Mouse (Mus musculus): Measurements from ENCODE around the gene AU021092. TPM values are rescaled to one million over a fixed set of nuclear protein-coding genes. Genes with fewer than 3 reads are reported as not detected.

The AU021092 gene
- polyA plus RNA-seq, 1 experiment, result 6.1 TPM

GRCm38 (mm10) chr16:5221403-5221802 lies 696 bp downstream of the AU021092 start:
- DNase-seq, result no peak
- WGBS, result 7% methylated on average over 4 of the region's 4 CpGs
- H3K4me3 ChIP-seq (replicated peaks; ENCODE audit: insufficient read depth, low read depth, low read length), result no peak overlapping the region
- no peaks in the 10 kb centered on the region for H3K4me1 ChIP-seq (ENCODE audit: control insufficient read depth, insufficient read depth, low read length)
- TF ChIP-seq POLR2A (IDR thresholded peaks at IDR 0.05; ENCODE audit: borderline replicate concordance, insufficient read depth, low read length) (no peak), CTCF (IDR thresholded peaks at IDR 0.05; ENCODE audit: borderline replicate concordance, insufficient read depth, low read depth, low read length) (no peak)
- H3K27me3 ChIP-seq (ENCODE audit: control insufficient read depth, insufficient read depth, low read length), result no peaks in the 10 kb centered on the region; the same call in 1 of the 2 replicates
- H3K27ac ChIP-seq (ENCODE audit: insufficient read depth, low read length), result no peak overlapping the region

- H3K4me3 ChIP-seq (replicated peaks; ENCODE audit: insufficient read depth, low read depth, low read length), result no peak overlapping the region
- WGBS, result 28% methylated on average over 5 of the region's 5 CpGs
- TF ChIP-seq POLR2A (IDR thresholded peaks at IDR 0.05; ENCODE audit: borderline replicate concordance, insufficient read depth, low read length) (no peak), CTCF (IDR thresholded peaks at IDR 0.05; ENCODE audit: borderline replicate concordance, insufficient read depth, low read depth, low read length) (no peak)
- no peak overlapping the region for H3K27ac ChIP-seq (ENCODE audit: insufficient read depth, low read length)
- H3K4me1 ChIP-seq (ENCODE audit: control insufficient read depth, insufficient read depth, low read length), result no peaks in the 10 kb centered on the region
- no peaks in the 10 kb centered on the region; the same call in 1 of the 2 replicates for H3K27me3 ChIP-seq (ENCODE audit: control insufficient read depth, insufficient read depth, low read length)
- DNase-seq, result no peak
These were observed 4.6 kb downstream of the AU021092 start for GRCm38 (mm10) chr16:5217341-5218133.

- TF ChIP-seq CTCF (IDR thresholded peaks at IDR 0.05; ENCODE audit: borderline replicate concordance, insufficient read depth, low read depth, low read length), result no peak
- TF ChIP-seq POLR2A (IDR thresholded peaks at IDR 0.05; ENCODE audit: borderline replicate concordance, insufficient read depth, low read length), result no peak
- Histone ChIP-seq H3K4me1 (ENCODE audit: control insufficient read depth, insufficient read depth, low read length) (no peaks in the 10 kb centered on the region), H3K27ac (ENCODE audit: insufficient read depth, low read length) (no peak overlapping the region), H3K4me3 (replicated peaks; ENCODE audit: insufficient read depth, low read depth, low read length) (no peak overlapping the region), H3K27me3 (ENCODE audit: control insufficient read depth, insufficient read depth, low read length) (no peaks in the 10 kb centered on the region; the same call in 1 of the 2 replicates)
- 68% methylated on average over 6 of the region's 6 CpGs for WGBS
- DNase-seq, result no peak
These were observed 5.4 kb downstream of the AU021092 start for GRCm38 (mm10) chr16:5216686-5217085.

- H3K4me3 ChIP-seq (replicated peaks; ENCODE audit: insufficient read depth, low read depth, low read length), result no peak overlapping the region
- H3K4me1 ChIP-seq (ENCODE audit: control insufficient read depth, insufficient read depth, low read length), result no peaks in the 10 kb centered on the region
- no peak overlapping the region for H3K27ac ChIP-seq (ENCODE audit: insufficient read depth, low read length)
- no peak for DNase-seq
- no peak for TF ChIP-seq CTCF (IDR thresholded peaks at IDR 0.05; ENCODE audit: borderline replicate concordance, insufficient read depth, low read depth, low read length)
- no peak for TF ChIP-seq POLR2A (IDR thresholded peaks at IDR 0.05; ENCODE audit: borderline replicate concordance, insufficient read depth, low read length)
- 93% methylated on average over 2 of the region's 2 CpGs for WGBS
- H3K27me3 ChIP-seq (ENCODE audit: control insufficient read depth, insufficient read depth, low read length), result no peaks in the 10 kb centered on the region; the same call in 1 of the 2 replicates
These were observed 8.0 kb downstream of the AU021092 start for GRCm38 (mm10) chr16:5214126-5214525.

GRCm38 (mm10) chr16:5212150-5212549 lies 9.9 kb downstream of the AU021092 start:
- no peak for DNase-seq
- Histone ChIP-seq H3K27me3 (ENCODE audit: control insufficient read depth, insufficient read depth, low read length) (no peaks in the 10 kb centered on the region), H3K27ac (ENCODE audit: insufficient read depth, low read length) (no peak overlapping the region), H3K4me3 (replicated peaks; ENCODE audit: insufficient read depth, low read depth, low read length) (no peak overlapping the region), H3K4me1 (ENCODE audit: control insufficient read depth, insufficient read depth, low read length) (no peaks in the 10 kb centered on the region)
- WGBS, result 79% methylated on average over 3 of the region's 3 CpGs
- TF ChIP-seq CTCF (IDR thresholded peaks at IDR 0.05; ENCODE audit: borderline replicate concordance, insufficient read depth, low read depth, low read length), result no peak
- TF ChIP-seq POLR2A (IDR thresholded peaks at IDR 0.05; ENCODE audit: borderline replicate concordance, insufficient read depth, low read length), result no peak

- Histone ChIP-seq H3K4me3 (replicated peaks; ENCODE audit: insufficient read depth, low read depth, low read length) (no peak overlapping the region), H3K4me1 (ENCODE audit: control insufficient read depth, insufficient read depth, low read length) (no peaks in the 10 kb centered on the region), H3K27me3 (ENCODE audit: control insufficient read depth, insufficient read depth, low read length) (no peaks in the 10 kb centered on the region), H3K27ac (ENCODE audit: insufficient read depth, low read length) (no peak overlapping the region)
- DNase-seq, result no peak
- 75% methylated on average over 2 of the region's 2 CpGs for WGBS
- TF ChIP-seq CTCF (IDR thresholded peaks at IDR 0.05; ENCODE audit: borderline replicate concordance, insufficient read depth, low read depth, low read length) (no peak), POLR2A (IDR thresholded peaks at IDR 0.05; ENCODE audit: borderline replicate concordance, insufficient read depth, low read length) (no peak)
These were observed 11.7 kb downstream of the AU021092 start for GRCm38 (mm10) chr16:5210365-5210764.

GRCm38 (mm10) chr16:5206051-5206450 lies 16.0 kb downstream of the AU021092 start:
- Histone ChIP-seq H3K4me3 (replicated peaks; ENCODE audit: insufficient read depth, low read depth, low read length) (no peak overlapping the region), H3K27ac (ENCODE audit: insufficient read depth, low read length) (no peak overlapping the region), H3K27me3 (ENCODE audit: control insufficient read depth, insufficient read depth, low read length) (no peaks in the 10 kb centered on the region), H3K4me1 (ENCODE audit: control insufficient read depth, insufficient read depth, low read length) (no peaks in the 10 kb centered on the region)
- WGBS, result 78% methylated on average over 5 of the region's 5 CpGs
- no peak for TF ChIP-seq CTCF (IDR thresholded peaks at IDR 0.05; ENCODE audit: borderline replicate concordance, insufficient read depth, low read depth, low read length)
- TF ChIP-seq POLR2A (IDR thresholded peaks at IDR 0.05; ENCODE audit: borderline replicate concordance, insufficient read depth, low read length), result no peak
- DNase-seq, result no peak

GRCm38 (mm10) chr16:5205431-5205970 lies 16.6 kb downstream of the AU021092 start:
- WGBS, result 88% methylated on average over 5 of the region's 5 CpGs

More at GRCm38 (mm10) chr16:5205431-5205970, 16.6 kb downstream of the AU021092 start:
- Histone ChIP-seq H3K27me3 (ENCODE audit: control insufficient read depth, insufficient read depth, low read length) (no peaks in the 10 kb centered on the region), H3K27ac (ENCODE audit: insufficient read depth, low read length) (no peak overlapping the region), H3K4me3 (replicated peaks; ENCODE audit: insufficient read depth, low read depth, low read length) (no peak overlapping the region), H3K4me1 (ENCODE audit: control insufficient read depth, insufficient read depth, low read length) (no peaks in the 10 kb centered on the region)
- no peak for TF ChIP-seq CTCF (IDR thresholded peaks at IDR 0.05; ENCODE audit: borderline replicate concordance, insufficient read depth, low read depth, low read length)
- TF ChIP-seq POLR2A (IDR thresholded peaks at IDR 0.05; ENCODE audit: borderline replicate concordance, insufficient read depth, low read length), result no peak
- no peak for DNase-seq

Data from cerebellum, adult 2 months (tissue).